ENCODE assay signal across 8 mouse cellular contexts in the genomic region with DNA sequence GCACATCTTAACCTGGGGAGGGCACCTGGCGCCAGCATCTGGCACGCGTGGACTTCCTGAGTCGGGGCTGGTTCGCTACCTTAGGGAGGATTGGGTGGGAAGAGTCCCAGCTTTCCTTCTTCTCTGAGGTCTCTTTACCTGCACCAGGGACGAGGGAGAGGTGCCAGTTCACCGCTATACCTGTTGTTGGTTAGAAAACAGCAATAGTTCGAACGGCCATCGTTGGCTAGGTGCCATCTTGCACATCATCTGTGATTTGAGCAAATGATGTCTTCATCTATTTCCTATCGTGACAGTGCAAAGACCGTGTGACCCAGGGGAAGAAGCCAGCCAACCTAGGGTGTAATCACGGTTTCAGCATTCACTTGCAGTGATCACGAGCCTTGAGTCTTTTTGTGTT. TPM values are rescaled to one million over a fixed set of nuclear protein-coding genes. Genes with fewer than 3 reads are reported as not detected.
DNase-seq lines count a peak whose midpoint lies in the region; ATAC-seq lines count a peak whose summit lies in the region.

No protein-coding gene starts in this region.

- H3K9ac ChIP-seq in kidney, embryonic 15.5 days = no peak overlapping the region; the same call in 1 of the 2 replicates
- peak overlapping the region; percentile 56; the same call in 1 of the 2 replicates for H3K9ac ChIP-seq in forebrain, embryonic 12.5 days
- H3K9ac ChIP-seq in limb, embryonic 11.5 days (ENCODE audit: low read length) = peak overlapping the region; percentile 73
- H3K9ac ChIP-seq in neural tube, embryonic 14.5 days (replicated peaks; ENCODE audit: low read depth, low read length) = 0 out of 2 replicates have a peak overlapping the region, but pooled peaks have one; percentile 63

- no peaks in the 10 kb centered on the region for H3K9me3 ChIP-seq in kidney, embryonic 15.5 days (replicated peaks)
- no peaks in the 10 kb centered on the region for H3K9me3 ChIP-seq in forebrain, embryonic 12.5 days
- H3K9me3 ChIP-seq in limb, embryonic 11.5 days (ENCODE audit: control insufficient read depth, low read length) = no peaks in the 10 kb centered on the region
- H3K9me3 ChIP-seq in neural tube, embryonic 14.5 days (ENCODE audit: control insufficient read depth, low read length) = no peaks in the 10 kb centered on the region

- H3K4me2 ChIP-seq in kidney, embryonic 15.5 days = peak overlapping the region; percentile 89
- peak overlapping the region; percentile 65 for H3K4me2 ChIP-seq in forebrain, embryonic 12.5 days
- peak overlapping the region; percentile 71; the same call in 1 of the 2 replicates for H3K4me2 ChIP-seq in limb, embryonic 11.5 days (ENCODE audit: low read depth, severe bottlenecking)
- peak overlapping the region; percentile 63 for H3K4me2 ChIP-seq in neural tube, embryonic 14.5 days (ENCODE audit: low read depth, low read length)

- ATAC-seq in kidney, embryonic 15.5 days (replicated peaks; ENCODE audit: low FRiP score) = no peak
- ATAC-seq in forebrain, embryonic 12.5 days (ENCODE audit: low FRiP score) = no peak; the same call in 1 of the 2 replicates
- no peak for ATAC-seq in limb, embryonic 11.5 days (ENCODE audit: insufficient number of reproducible peaks, low FRiP score, low TSS enrichment, low read depth)
- 0 out of 2 replicates have a peak, but pooled peaks have one; percentile 2 for ATAC-seq in neural tube, embryonic 14.5 days (ENCODE audit: low read depth)
- no peak for ATAC-seq in monocyte, adult 5-6 weeks (replicated peaks; ENCODE audit: insufficient number of reproducible peaks, low FRiP score, low TSS enrichment, poor library complexity, severe bottlenecking)

- WGBS in kidney, embryonic 15.5 days = 62% methylated on average over 14 of the region's 14 CpGs
- 71% methylated on average over 14 of the region's 14 CpGs for WGBS in forebrain, embryonic 12.5 days
- WGBS in limb, embryonic 11.5 days = 62% methylated on average over 14 of the region's 14 CpGs
- WGBS in neural tube, embryonic 14.5 days = 63% methylated on average over 14 of the region's 14 CpGs

- peak overlapping the region; percentile 46 for H3K4me3 ChIP-seq in kidney, embryonic 15.5 days (replicated peaks)
- H3K4me3 ChIP-seq in forebrain, embryonic 12.5 days (replicated peaks) = peak overlapping the region; percentile 41
- peak overlapping the region; percentile 41 for H3K4me3 ChIP-seq in limb, embryonic 11.5 days (ENCODE audit: low read depth, low read length)
- H3K4me3 ChIP-seq in neural tube, embryonic 14.5 days (ENCODE audit: low read depth, low read length) = peak overlapping the region; percentile 38

- no peaks in the 10 kb centered on the region for H3K36me3 ChIP-seq in kidney, embryonic 15.5 days
- no peaks in the 10 kb centered on the region for H3K36me3 ChIP-seq in forebrain, embryonic 12.5 days (replicated peaks)
- H3K36me3 ChIP-seq in limb, embryonic 11.5 days (ENCODE audit: control insufficient read depth, insufficient read depth, low read length) = no peaks in the 10 kb centered on the region
- no peaks in the 10 kb centered on the region for H3K36me3 ChIP-seq in neural tube, embryonic 14.5 days (ENCODE audit: control insufficient read depth, insufficient read depth, low read length)

- H3K27ac ChIP-seq in kidney, embryonic 15.5 days = no peak overlapping the region
- H3K27ac ChIP-seq in forebrain, embryonic 12.5 days = no peak overlapping the region
- H3K27ac ChIP-seq in limb, embryonic 11.5 days (replicated peaks; ENCODE audit: low read depth, low read length) = peak overlapping the region; percentile 88
- H3K27ac ChIP-seq in neural tube, embryonic 14.5 days (ENCODE audit: low read depth, low read length) = peak overlapping the region; percentile 82; the same call in 1 of the 2 replicates

- H3K27me3 ChIP-seq in kidney, embryonic 15.5 days = peaks cover 38% of the 10 kb centered on the region
- peaks cover 33% of the 10 kb centered on the region for H3K27me3 ChIP-seq in forebrain, embryonic 12.5 days
- peaks cover 29% of the 10 kb centered on the region for H3K27me3 ChIP-seq in limb, embryonic 11.5 days (ENCODE audit: control insufficient read depth, insufficient read depth, low read length)
- H3K27me3 ChIP-seq in neural tube, embryonic 14.5 days (ENCODE audit: control insufficient read depth, insufficient read depth, low read length) = no peaks in the 10 kb centered on the region; the same call in 1 of the 2 replicates

- no peak for DNase-seq in kidney, adult 9 months
- no peak for DNase-seq in limb, embryonic 11.5 days (ENCODE audit: low spot score)
- DNase-seq in spleen, postnatal 4 days (ENCODE audit: low spot score in 2 of 2) = no peak
- no peak for DNase-seq in spleen, postnatal 14 days (ENCODE audit: low spot score in 2 of 2)

- peaks cover 23% of the 10 kb centered on the region for H3K4me1 ChIP-seq in kidney, embryonic 15.5 days
- peaks cover 36% of the 10 kb centered on the region for H3K4me1 ChIP-seq in forebrain, embryonic 12.5 days
- H3K4me1 ChIP-seq in limb, embryonic 11.5 days (ENCODE audit: control insufficient read depth, insufficient read depth, low read length) = peaks cover 10% of the 10 kb centered on the region
- peaks cover 10% of the 10 kb centered on the region; the same call in 1 of the 2 replicates for H3K4me1 ChIP-seq in neural tube, embryonic 14.5 days (ENCODE audit: control insufficient read depth, insufficient read depth, low read length)

RNA-seq across cellular contexts. Expression of a gene that starts 1.1 kb away (rescaled TPM):
- polyA plus RNA-seq in kidney, embryonic 15.5 days (2015; fragmentation: Nextera tagmentation; extraction: Ambion mirVana) = 3.9 and 6.0 TPM in 2 replicates
- 5.6 and 7.9 TPM in 2 replicates for polyA plus RNA-seq in forebrain, embryonic 12.5 days (2016; fragmentation: Nextera tagmentation; extraction: Ambion mirVana)
- 16.7 and 20.0 TPM in 2 replicates for polyA plus RNA-seq in limb, embryonic 11.5 days (2014; fragmentation: Nextera tagmentation; extraction: Ambion mirVana)
- 8.1 and 10.5 TPM in 2 replicates for polyA plus RNA-seq in neural tube, embryonic 14.5 days (2014; fragmentation: Nextera tagmentation; extraction: Ambion mirVana)
- total RNA-seq in monocyte, adult 5-6 weeks (2017) = not detected in 3 replicates

RNA-seq across cellular contexts. Expression of a gene that starts 23.3 kb away (rescaled TPM):
- 14.4 and 15.4 TPM in 2 replicates for polyA plus RNA-seq in kidney, embryonic 15.5 days (2015; fragmentation: Nextera tagmentation; extraction: Ambion mirVana)
- polyA plus RNA-seq in forebrain, embryonic 12.5 days (2016; fragmentation: Nextera tagmentation; extraction: Ambion mirVana) = 28.2 and 29.1 TPM in 2 replicates
- 14.3 and 16.0 TPM in 2 replicates for polyA plus RNA-seq in limb, embryonic 11.5 days (2014; fragmentation: Nextera tagmentation; extraction: Ambion mirVana)
- 55.0 and 59.4 TPM in 2 replicates for polyA plus RNA-seq in neural tube, embryonic 14.5 days (2014; fragmentation: Nextera tagmentation; extraction: Ambion mirVana)
- 53.3 to 79.2 TPM (median 60.5 TPM) in 3 replicates for total RNA-seq in monocyte, adult 5-6 weeks (2017)

RNA-seq across cellular contexts. Expression of a gene that starts 57.7 kb away (rescaled TPM):
- 37.8 and 38.1 TPM in 2 replicates for polyA plus RNA-seq in kidney, embryonic 15.5 days (2015; fragmentation: Nextera tagmentation; extraction: Ambion mirVana)
- 33.3 and 35.0 TPM in 2 replicates for polyA plus RNA-seq in forebrain, embryonic 12.5 days (2016; fragmentation: Nextera tagmentation; extraction: Ambion mirVana)
- polyA plus RNA-seq in limb, embryonic 11.5 days (2014; fragmentation: Nextera tagmentation; extraction: Ambion mirVana) = 17.8 and 21.3 TPM in 2 replicates
- 23.4 and 25.4 TPM in 2 replicates for polyA plus RNA-seq in neural tube, embryonic 14.5 days (2014; fragmentation: Nextera tagmentation; extraction: Ambion mirVana)
- total RNA-seq in monocyte, adult 5-6 weeks (2017) = 29.3 to 49.6 TPM (median 39.0 TPM) in 3 replicates

Comparison
In these comparisons a context has a peak if more than half of its experiments do, and no peak if none do; other contexts are left out.
1. H3K27ac ChIP-seq: peak in limb, embryonic 11.5 days (single experiment) and neural tube, embryonic 14.5 days (single experiment); none in kidney, embryonic 15.5 days (single experiment) and forebrain, embryonic 12.5 days (single experiment).
2. Peak in every context shown above with its lines, with median percentiles within 50 percentile points of each other: H3K4me2 ChIP-seq and H3K4me3 ChIP-seq.